ENCODE assay signal across 7 mouse cellular contexts in genomic region chr12:74808571-74808970, GRCm38 (mm10).
DNase-seq lines count a peak whose midpoint lies in the region; ATAC-seq and TF ChIP-seq lines count a peak whose summit lies in the region.
"Not testable (repeated sequence)": the region's sequence is repeated elsewhere in the genome, so short reads cannot be mapped to it uniquely, and the experiment has no call there.

No protein-coding gene starts in this region.

- not testable (repeated sequence) for H3K4me2 ChIP-seq in hindbrain, embryonic 14.5 days (replicated peaks)

- H3K27ac ChIP-seq in hindbrain, embryonic 14.5 days: not testable (repeated sequence)
- peak overlapping the region; percentile 73 for H3K27ac ChIP-seq in kidney, adult 2 months (ENCODE audit: insufficient read depth, low read depth, low read length)

- not testable (repeated sequence) for H3K4me3 ChIP-seq in hindbrain, embryonic 14.5 days (replicated peaks; ENCODE audit: low read length); kidney, adult 2 months (ENCODE audit: insufficient read depth, low read depth, low read length)

- H3K27me3 ChIP-seq in hindbrain, embryonic 14.5 days (ENCODE audit: control insufficient read depth, insufficient read depth, low read length); kidney, adult 2 months (replicated peaks; ENCODE audit: control insufficient read depth, insufficient read depth, low read length): not testable (repeated sequence)

- not testable (repeated sequence) for H3K4me1 ChIP-seq in hindbrain, embryonic 14.5 days (replicated peaks; ENCODE audit: control insufficient read depth, insufficient read depth, low read length); kidney, adult 2 months (ENCODE audit: control insufficient read depth, insufficient read depth, low read length)

- peak; percentile 8 for DNase-seq in ES-CJ7 (ENCODE audit: low read depth, low spot score)
- DNase-seq in R1 (ENCODE audit: low read depth, low spot score): peak; percentile 45
- DNase-seq in hindbrain, embryonic 14.5 days (ENCODE audit: low spot score): peak; percentile 8
- peak; percentile 9 for DNase-seq in kidney, adult 11 months
- peak; percentile 52 for DNase-seq in kidney, adult 2 months
- peak; percentile 20 for DNase-seq in kidney, adult 8-10 months
- DNase-seq in kidney, adult 9 months: peak; percentile 67

- TF ChIP-seq CTCF in kidney, adult 2 months (conservative IDR thresholded peaks at IDR 0.05; ENCODE audit: insufficient read depth, insufficient read length, low read depth, low read length): not testable (repeated sequence)

- H3K9me3 ChIP-seq in hindbrain, embryonic 14.5 days (ENCODE audit: control insufficient read depth, low read length): peaks cover 18% of the 10 kb centered on the region

- not testable (repeated sequence) for ATAC-seq in hindbrain, embryonic 14.5 days (ENCODE audit: low FRiP score)

- H3K9ac ChIP-seq in hindbrain, embryonic 14.5 days: not testable (repeated sequence)

- TF ChIP-seq POLR2A in kidney, adult 2 months (IDR thresholded peaks at IDR 0.05; ENCODE audit: low read depth, low read length): not testable (repeated sequence)

- not testable (repeated sequence) for H3K36me3 ChIP-seq in hindbrain, embryonic 14.5 days (replicated peaks; ENCODE audit: control insufficient read depth, insufficient read depth); kidney, adult 2 months (ENCODE audit: control insufficient read depth, insufficient read depth, low read length)

- WGBS in hindbrain, embryonic 14.5 days: 91% methylated on average over 2 of the region's 2 CpGs
- 66% methylated on average over 2 of the region's 2 CpGs for WGBS in kidney, adult 2 months

Comparison
In these comparisons a context has a peak if more than half of its experiments do, and no peak if none do; other contexts are left out.
1. DNase-seq: peak in every context shown above with its lines; median percentile 67 in kidney, adult 9 months; 52 in kidney, adult 2 months; 45 in R1; 20 in kidney, adult 8-10 months; 9 in kidney, adult 11 months; 8 in ES-CJ7; 8 in hindbrain, embryonic 14.5 days.